Mouse (Mus musculus): ENCODE data around the gene Il17rd. TPM values are rescaled to one million over a fixed set of nuclear protein-coding genes. Genes with fewer than 3 reads are reported as not detected.

Il17rd gene
- total and polyA plus RNA-seq, 3 experiments = 0.04 TPM; not detected in 2

- Histone ChIP-seq H3K9me3 (replicated peaks; ENCODE audit: insufficient read depth, low read length) (no peaks in the 10 kb centered on the region), H3K4me1 (ENCODE audit: control insufficient read depth in 1 of 2, insufficient read depth in 2 of 2, low read length in 2 of 2) (no peaks in the 10 kb centered on the region), H3K4me3 (ENCODE audit: control insufficient read depth in 1 of 2, insufficient read depth in 1 of 2, low read depth in 2 of 2, low read length in 2 of 2) (no peak overlapping the region), H3K27me3 (ENCODE audit: control insufficient read depth in 1 of 2, insufficient read depth in 2 of 2, low read length in 2 of 2) (no peaks in the 10 kb centered on the region; a peak in 2 of 4 replicates), H3K9ac (ENCODE audit: control insufficient read depth, low read depth, low read length, poor library complexity, severe bottlenecking) (no peak overlapping the region), H3K79me2 (ENCODE audit: control insufficient read depth, insufficient read depth, low read length, poor library complexity) (no peaks in the 10 kb centered on the region), H3K36me3 (ENCODE audit: control insufficient read depth in 1 of 2, insufficient read depth in 2 of 2, low read length in 2 of 2) (no peaks in the 10 kb centered on the region), H3K27ac (ENCODE audit: control insufficient read depth, low read depth, low read length) (no peak overlapping the region)
- TF ChIP-seq MXI1 (IDR thresholded peaks at IDR 0.05; ENCODE audit: low read depth, low read length) = no peak
- no peak for TF ChIP-seq ZC3H11A (IDR thresholded peaks at IDR 0.05; ENCODE audit: low read depth, low read length)
- no peak for DNase-seq (ENCODE audit: low read depth, low spot score)
Observed at GRCm38 (mm10) chr14:27141486-27141885, 102.7 kb downstream of the Il17rd start.

- peak; percentile 49; the same call in 1 of the 2 replicates for TF ChIP-seq TBP (IDR thresholded peaks at IDR 0.05; ENCODE audit: low read depth, low read length)
- no peak for TF ChIP-seq USF2 (IDR thresholded peaks at IDR 0.05; ENCODE audit: borderline replicate concordance in 1 of 2, insufficient read depth in 1 of 2, low read depth in 1 of 2, low read length in 2 of 2)
- no peaks in the 10 kb centered on the region for H3K79me2 ChIP-seq (ENCODE audit: control insufficient read depth, insufficient read depth, low read length, poor library complexity)
- H3K27me3 ChIP-seq (ENCODE audit: control insufficient read depth in 1 of 2, insufficient read depth in 2 of 2, low read length in 2 of 2) = no peaks in the 10 kb centered on the region; a peak in 2 of 4 replicates
- DNase-seq (ENCODE audit: low read depth, low spot score) = no peak
- H3K4me1 ChIP-seq (ENCODE audit: control insufficient read depth in 1 of 2, insufficient read depth in 2 of 2, low read length in 2 of 2) = no peaks in the 10 kb centered on the region
- no peaks in the 10 kb centered on the region for H3K36me3 ChIP-seq (ENCODE audit: control insufficient read depth in 1 of 2, insufficient read depth in 2 of 2, low read length in 2 of 2)
- no peak overlapping the region for H3K4me3 ChIP-seq (ENCODE audit: control insufficient read depth in 1 of 2, insufficient read depth in 1 of 2, low read depth in 2 of 2, low read length in 2 of 2)
- no peak overlapping the region for H3K27ac ChIP-seq (ENCODE audit: control insufficient read depth, low read depth, low read length)
- no peak overlapping the region for H3K9ac ChIP-seq (ENCODE audit: control insufficient read depth, low read depth, low read length, poor library complexity, severe bottlenecking)
- no peaks in the 10 kb centered on the region for H3K9me3 ChIP-seq (replicated peaks; ENCODE audit: insufficient read depth, low read length)
Observed at GRCm38 (mm10) chr14:27142680-27143079, 103.9 kb downstream of the Il17rd start.

GRCm38 (mm10) chr14:27145171-27146045 lies 106.7 kb downstream of the Il17rd start:
- Histone ChIP-seq H3K9me3 (replicated peaks; ENCODE audit: insufficient read depth, low read length) (no peaks in the 10 kb centered on the region), H3K4me3 (ENCODE audit: control insufficient read depth in 1 of 2, insufficient read depth in 1 of 2, low read depth in 2 of 2, low read length in 2 of 2) (no peak overlapping the region), H3K79me2 (ENCODE audit: control insufficient read depth, insufficient read depth, low read length, poor library complexity) (no peaks in the 10 kb centered on the region), H3K9ac (ENCODE audit: control insufficient read depth, low read depth, low read length, poor library complexity, severe bottlenecking) (no peak overlapping the region), H3K36me3 (ENCODE audit: control insufficient read depth in 1 of 2, insufficient read depth in 2 of 2, low read length in 2 of 2) (no peaks in the 10 kb centered on the region), H3K27me3 (ENCODE audit: control insufficient read depth in 1 of 2, insufficient read depth in 2 of 2, low read length in 2 of 2) (no peaks in the 10 kb centered on the region; a peak in 2 of 4 replicates), H3K27ac (ENCODE audit: control insufficient read depth, low read depth, low read length) (no peak overlapping the region), H3K4me1 (ENCODE audit: control insufficient read depth in 1 of 2, insufficient read depth in 2 of 2, low read length in 2 of 2) (no peaks in the 10 kb centered on the region)
- TF ChIP-seq SMC3 (IDR thresholded peaks at IDR 0.05; ENCODE audit: low read depth, low read length) = no peak
- TF ChIP-seq POLR2AphosphoS5 (IDR thresholded peaks at IDR 0.05; ENCODE audit: borderline replicate concordance, low read depth, low read length) = no peak
- no peak for TF ChIP-seq ZC3H11A (IDR thresholded peaks at IDR 0.05; ENCODE audit: low read depth, low read length)
- TF ChIP-seq MXI1 (IDR thresholded peaks at IDR 0.05; ENCODE audit: low read depth, low read length) = no peak
- DNase-seq (ENCODE audit: low read depth, low spot score) = no peak

GRCm38 (mm10) chr14:27147726-27148125 lies 109.0 kb downstream of the Il17rd start:
- TF ChIP-seq TCF12 (IDR thresholded peaks at IDR 0.05; ENCODE audit: low read depth, low read length) = no peak
- TF ChIP-seq MAFK (IDR thresholded peaks at IDR 0.05; ENCODE audit: borderline replicate concordance, low read depth, low read length) = no peak
- no peak for TF ChIP-seq UBTF (IDR thresholded peaks at IDR 0.05; ENCODE audit: borderline replicate concordance, insufficient read depth, low read depth, low read length)
- no peak for TF ChIP-seq BHLHE40 (IDR thresholded peaks at IDR 0.05; ENCODE audit: borderline replicate concordance, low read depth, low read length)
- no peak for TF ChIP-seq NRF1 (IDR thresholded peaks at IDR 0.05; ENCODE audit: insufficient read depth, low read depth, low read length, poor library complexity, severe bottlenecking)
- no peak for TF ChIP-seq POLR2A (IDR thresholded peaks at IDR 0.05; ENCODE audit: control insufficient read depth in 1 of 2, insufficient read depth in 1 of 2, low read depth in 1 of 2, low read length in 2 of 2, poor library complexity in 1 of 2)
- no peak for TF ChIP-seq USF2 (IDR thresholded peaks at IDR 0.05; ENCODE audit: borderline replicate concordance in 1 of 2, insufficient read depth in 1 of 2, low read depth in 1 of 2, low read length in 2 of 2)
- no peak for TF ChIP-seq POLR2AphosphoS5 (IDR thresholded peaks at IDR 0.05; ENCODE audit: borderline replicate concordance, low read depth, low read length)
- TF ChIP-seq TBP (IDR thresholded peaks at IDR 0.05; ENCODE audit: low read depth, low read length) = no peak
- no peak for TF ChIP-seq KAT2A (conservative IDR thresholded peaks at IDR 0.05; ENCODE audit: low read depth, low read length)
- no peaks in the 10 kb centered on the region for H3K36me3 ChIP-seq (ENCODE audit: control insufficient read depth in 1 of 2, insufficient read depth in 2 of 2, low read length in 2 of 2)

More at GRCm38 (mm10) chr14:27147726-27148125, 109.0 kb downstream of the Il17rd start:
- no peak for DNase-seq (ENCODE audit: low read depth, low spot score)
- Histone ChIP-seq H3K9ac (ENCODE audit: control insufficient read depth, low read depth, low read length, poor library complexity, severe bottlenecking) (no peak overlapping the region), H3K27ac (ENCODE audit: control insufficient read depth, low read depth, low read length) (no peak overlapping the region), H3K9me3 (replicated peaks; ENCODE audit: insufficient read depth, low read length) (no peaks in the 10 kb centered on the region), H3K79me2 (ENCODE audit: control insufficient read depth, insufficient read depth, low read length, poor library complexity) (no peaks in the 10 kb centered on the region), H3K4me1 (ENCODE audit: control insufficient read depth in 1 of 2, insufficient read depth in 2 of 2, low read length in 2 of 2) (no peaks in the 10 kb centered on the region), H3K27me3 (ENCODE audit: control insufficient read depth in 1 of 2, insufficient read depth in 2 of 2, low read length in 2 of 2) (no peaks in the 10 kb centered on the region), H3K4me3 (ENCODE audit: control insufficient read depth in 1 of 2, insufficient read depth in 1 of 2, low read depth in 2 of 2, low read length in 2 of 2) (no peak overlapping the region)
